Mouse (Mus musculus): ENCODE measurements at regions not wholly inside any gene's neighbourhood (a gene's known extent, or its start where the extent isn't known, plus 50 kb on each side); places are given as distances from the start of the nearest gene placed in this dataset.

DNA sequence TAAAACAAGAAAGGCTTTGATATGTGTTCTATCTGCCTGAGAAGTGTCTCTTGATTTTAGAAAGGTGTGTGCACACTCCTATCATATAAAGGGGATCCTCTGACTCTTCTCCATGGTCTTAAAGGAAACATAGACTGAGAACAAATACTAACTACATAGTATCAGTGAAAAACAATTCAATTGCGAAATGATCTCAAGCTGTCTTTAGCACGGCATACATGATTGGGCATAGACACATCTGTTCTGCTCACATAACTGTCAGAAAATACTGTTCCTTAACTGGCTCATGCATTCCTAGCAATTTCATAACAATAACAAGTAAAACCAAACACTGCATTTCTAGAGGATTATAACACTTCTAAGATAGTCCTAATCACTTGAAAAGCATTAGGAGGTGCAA is 95.5 kb upstream of the Kitl start:
- no peak for ATAC-seq (ENCODE audit: low FRiP score, low read depth)
- WGBS: 84% methylated on average over 2 of the region's 2 CpGs

DNA sequence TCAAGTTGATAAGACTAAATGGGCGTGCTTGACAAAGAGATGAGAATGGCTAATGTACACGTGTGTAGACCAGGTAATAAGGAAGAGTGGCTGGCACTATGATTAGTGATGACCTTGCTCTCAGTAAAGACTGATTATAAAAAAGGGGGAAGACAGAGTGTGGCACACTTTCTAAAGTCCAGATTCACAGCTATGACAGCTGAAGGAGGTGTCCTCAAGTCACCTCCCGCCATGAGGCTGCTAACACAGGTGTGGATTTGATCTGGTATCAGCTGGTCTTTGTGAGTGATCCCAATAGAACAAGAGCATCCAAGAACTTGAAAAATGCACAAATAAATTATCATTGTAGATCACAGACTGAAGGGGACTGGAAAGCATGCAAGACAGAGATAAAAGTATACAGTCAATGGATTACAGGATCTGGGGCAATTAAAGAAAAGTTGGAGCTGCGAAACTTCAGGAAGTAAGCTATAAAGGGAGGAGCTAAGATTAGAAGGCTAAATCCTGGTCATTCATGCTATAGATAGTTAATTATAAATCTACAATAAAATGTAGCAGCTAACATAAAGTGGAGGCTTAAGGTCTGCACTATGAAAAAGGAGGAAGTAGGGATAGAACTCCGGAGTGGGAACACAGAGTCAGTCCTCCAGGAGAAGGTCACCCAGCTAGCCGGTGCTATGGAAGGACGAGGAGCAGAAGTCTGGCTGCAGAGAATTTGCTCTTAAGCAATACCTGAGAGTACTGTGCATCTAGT is 96.7 kb upstream of the Kitl start:
- Histone ChIP-seq H3K4me1 (no peaks in the 10 kb centered on the region), H3K27me3 (no peaks in the 10 kb centered on the region), H3K27ac (no peak overlapping the region), H3K4me2 (replicated peaks) (no peak overlapping the region), H3K9ac (no peak overlapping the region), H3K9me3 (no peaks in the 10 kb centered on the region), H3K4me3 (no peak overlapping the region), H3K36me3 (no peaks in the 10 kb centered on the region)
- WGBS: 82% methylated on average over 7 of the region's 7 CpGs
- no peak for ATAC-seq (ENCODE audit: low FRiP score, low read depth)

More for the DNA sequence above, 95.5 kb upstream of the Kitl start:
- no peaks in the 10 kb centered on the region for H3K36me3 ChIP-seq
- H3K27me3 ChIP-seq: no peaks in the 10 kb centered on the region
- H3K4me2 ChIP-seq (replicated peaks): no peak overlapping the region
- H3K4me1 ChIP-seq: no peaks in the 10 kb centered on the region
- no peak overlapping the region for H3K4me3 ChIP-seq
- no peaks in the 10 kb centered on the region for H3K9me3 ChIP-seq
- no peak overlapping the region for H3K27ac ChIP-seq
- no peak overlapping the region for H3K9ac ChIP-seq

DNA sequence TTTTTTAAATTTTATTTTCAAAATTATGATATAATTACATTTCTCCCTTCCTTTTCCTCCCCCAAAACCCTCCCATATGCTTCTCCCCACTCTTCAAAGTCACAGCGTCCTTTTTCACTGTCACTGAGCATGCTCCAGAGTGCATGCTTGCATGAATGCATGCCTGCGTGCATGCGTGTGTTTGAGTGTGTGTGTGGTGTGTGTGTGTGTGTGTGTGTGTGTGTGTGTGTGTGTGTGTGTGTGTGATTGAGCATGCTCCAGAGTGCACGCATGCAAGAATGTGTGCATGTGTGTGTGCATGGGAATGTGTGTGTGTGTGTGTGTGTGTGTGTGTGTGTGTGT is 101.6 kb upstream of the Kitl start:
- Histone ChIP-seq H3K27ac (no peak overlapping the region), H3K4me2 (replicated peaks) (no peak overlapping the region), H3K4me1 (no peaks in the 10 kb centered on the region), H3K9me3 (no peaks in the 10 kb centered on the region), H3K4me3 (no peak overlapping the region), H3K36me3 (no peaks in the 10 kb centered on the region), H3K27me3 (no peaks in the 10 kb centered on the region), H3K9ac (no peak overlapping the region)
- no peak for ATAC-seq (ENCODE audit: low FRiP score, low read depth)
- 80% methylated on average over 4 of the region's 4 CpGs for WGBS

DNA sequence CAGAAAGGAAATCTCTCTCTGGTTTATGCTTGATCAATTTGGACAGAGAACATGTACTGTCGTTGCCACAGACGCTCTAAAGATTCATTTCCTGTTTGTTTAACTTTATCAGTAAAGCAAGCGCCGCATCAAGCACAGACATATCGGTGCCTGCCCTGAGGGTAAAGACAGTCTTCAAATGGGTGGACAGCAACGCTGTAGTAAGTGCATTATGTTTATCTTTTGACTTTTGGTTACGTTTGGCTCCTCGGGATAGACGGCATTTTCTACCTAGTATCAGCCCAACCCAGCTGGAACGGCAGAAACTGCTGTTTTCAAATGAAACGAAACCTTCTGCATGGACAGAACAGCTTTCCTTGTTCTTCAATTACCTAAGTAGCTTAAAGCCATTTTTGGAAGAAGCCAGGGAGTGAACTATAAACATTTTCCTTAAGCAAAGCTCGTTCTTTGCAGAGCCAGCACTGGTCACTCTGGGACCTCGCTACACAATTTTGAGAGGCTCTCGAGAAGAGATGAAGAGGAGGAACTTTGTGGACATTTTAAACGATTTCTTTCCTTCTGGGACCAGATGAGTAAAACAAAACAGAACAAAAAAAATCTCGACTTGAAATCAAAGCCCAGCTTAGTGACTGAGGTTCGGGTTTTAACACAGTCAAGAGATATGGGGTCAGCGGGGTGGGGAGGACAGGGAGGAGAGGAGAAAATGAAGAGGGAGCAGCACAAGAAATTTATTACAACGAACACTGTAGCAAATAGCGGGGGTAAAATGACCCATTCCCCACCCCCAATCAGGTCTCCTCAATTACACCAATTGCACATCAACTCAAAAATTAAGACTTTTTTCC is 102.2 kb upstream of the Kitl start:
- no peaks in the 10 kb centered on the region for H3K4me1 ChIP-seq
- no peaks in the 10 kb centered on the region for H3K9me3 ChIP-seq
- ATAC-seq (ENCODE audit: low FRiP score, low read depth): no peak
- H3K9ac ChIP-seq: no peak overlapping the region
- H3K4me3 ChIP-seq: peak overlapping the region; percentile 18
- no peaks in the 10 kb centered on the region for H3K27me3 ChIP-seq
- H3K4me2 ChIP-seq (replicated peaks): peak overlapping the region; percentile 46
- H3K36me3 ChIP-seq: no peaks in the 10 kb centered on the region
- H3K27ac ChIP-seq: no peak overlapping the region
- 43% methylated on average over 20 of the region's 20 CpGs for WGBS

- Histone ChIP-seq H3K9ac (no peak overlapping the region), H3K27me3 (no peaks in the 10 kb centered on the region), H3K4me1 (0 out of 2 replicates have a peak, but pooled peaks cover 6% of the 10 kb centered on the region), H3K9me3 (no peaks in the 10 kb centered on the region), H3K4me3 (no peak overlapping the region), H3K27ac (no peak overlapping the region), H3K4me2 (replicated peaks) (no peak overlapping the region), H3K36me3 (no peaks in the 10 kb centered on the region)
- ATAC-seq (ENCODE audit: low FRiP score, low read depth): no peak
- WGBS: 67% methylated on average over 4 of the region's 4 CpGs
These were observed 105.3 kb upstream of the Kitl start for GRCm38 (mm10) chr10:99910011-99910723.

GRCm38 (mm10) chr10:99908044-99908443 is 107.4 kb upstream of the Kitl start:
- Histone ChIP-seq H3K27me3 (no peaks in the 10 kb centered on the region), H3K36me3 (no peaks in the 10 kb centered on the region), H3K4me1 (0 out of 2 replicates have a peak, but pooled peaks cover 6% of the 10 kb centered on the region), H3K4me2 (replicated peaks) (no peak overlapping the region), H3K4me3 (no peak overlapping the region), H3K9ac (no peak overlapping the region), H3K27ac (no peak overlapping the region), H3K9me3 (no peaks in the 10 kb centered on the region)
- ATAC-seq (ENCODE audit: low FRiP score, low read depth): no peak
- WGBS: 86% methylated on average over 4 of the region's 4 CpGs

GRCm38 (mm10) chr10:99906778-99907435 is 108.5 kb upstream of the Kitl start:
- H3K4me1 ChIP-seq: 0 out of 2 replicates have a peak, but pooled peaks cover 6% of the 10 kb centered on the region
- no peak for ATAC-seq (ENCODE audit: low FRiP score, low read depth)
- H3K9me3 ChIP-seq: no peaks in the 10 kb centered on the region
- no peak overlapping the region for H3K9ac ChIP-seq
- no peaks in the 10 kb centered on the region for H3K27me3 ChIP-seq
- H3K4me2 ChIP-seq (replicated peaks): no peak overlapping the region
- no peak overlapping the region for H3K27ac ChIP-seq
- H3K4me3 ChIP-seq: no peak overlapping the region
- no peaks in the 10 kb centered on the region for H3K36me3 ChIP-seq
- WGBS: 62% methylated on average over 6 of the region's 6 CpGs

DNA sequence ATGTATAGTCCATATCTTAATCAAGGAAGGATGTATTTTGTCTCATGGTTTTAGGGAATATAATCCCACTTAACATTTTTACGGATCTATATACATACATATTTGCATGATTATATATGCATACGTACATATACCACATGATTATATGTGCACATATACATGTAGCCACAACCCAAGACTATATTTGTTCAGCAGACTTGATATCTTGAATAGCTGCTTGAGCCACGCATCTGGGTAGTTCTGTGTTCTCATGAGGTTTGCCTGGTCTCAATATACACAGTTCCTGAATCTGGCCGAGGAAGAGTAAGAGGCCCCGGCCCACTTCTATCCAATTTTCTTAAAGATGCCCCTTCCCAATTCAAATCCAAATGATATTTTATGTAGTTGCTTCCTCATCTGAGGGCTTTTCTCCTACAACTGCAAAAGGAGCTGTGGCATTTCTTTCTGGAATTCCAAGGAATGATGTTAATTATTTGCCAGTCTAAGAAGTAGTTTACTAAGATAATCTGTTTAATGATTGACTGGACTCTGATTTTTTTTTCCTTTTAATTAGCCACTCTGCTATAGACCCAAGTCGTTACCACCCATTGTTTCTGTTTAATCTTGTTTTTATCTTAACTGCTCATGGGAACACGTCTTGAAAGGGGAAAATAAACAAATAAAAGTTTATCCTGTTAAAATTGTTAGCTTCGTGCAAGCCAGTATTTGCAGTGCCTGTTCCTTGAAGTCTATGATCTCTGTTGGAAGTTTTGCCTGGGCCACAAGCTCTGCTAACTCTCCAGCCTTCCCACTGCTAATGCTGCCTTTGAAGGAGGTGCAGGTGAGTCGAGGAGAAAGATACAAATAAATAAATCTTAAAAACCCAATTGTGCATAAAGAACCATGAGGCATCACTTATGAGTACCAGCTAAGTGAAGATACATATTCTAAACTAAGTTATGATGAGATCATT is 112.9 kb upstream of the Kitl start:
- Histone ChIP-seq H3K9me3 (no peaks in the 10 kb centered on the region), H3K27me3 (no peaks in the 10 kb centered on the region), H3K4me1 (0 out of 2 replicates have a peak, but pooled peaks cover 6% of the 10 kb centered on the region), H3K4me2 (replicated peaks) (no peak overlapping the region), H3K4me3 (no peak overlapping the region), H3K9ac (no peak overlapping the region), H3K27ac (no peak overlapping the region), H3K36me3 (no peaks in the 10 kb centered on the region)
- WGBS: 62% methylated on average over 9 of the region's 9 CpGs
- ATAC-seq (ENCODE audit: low FRiP score, low read depth): no peak

DNA sequence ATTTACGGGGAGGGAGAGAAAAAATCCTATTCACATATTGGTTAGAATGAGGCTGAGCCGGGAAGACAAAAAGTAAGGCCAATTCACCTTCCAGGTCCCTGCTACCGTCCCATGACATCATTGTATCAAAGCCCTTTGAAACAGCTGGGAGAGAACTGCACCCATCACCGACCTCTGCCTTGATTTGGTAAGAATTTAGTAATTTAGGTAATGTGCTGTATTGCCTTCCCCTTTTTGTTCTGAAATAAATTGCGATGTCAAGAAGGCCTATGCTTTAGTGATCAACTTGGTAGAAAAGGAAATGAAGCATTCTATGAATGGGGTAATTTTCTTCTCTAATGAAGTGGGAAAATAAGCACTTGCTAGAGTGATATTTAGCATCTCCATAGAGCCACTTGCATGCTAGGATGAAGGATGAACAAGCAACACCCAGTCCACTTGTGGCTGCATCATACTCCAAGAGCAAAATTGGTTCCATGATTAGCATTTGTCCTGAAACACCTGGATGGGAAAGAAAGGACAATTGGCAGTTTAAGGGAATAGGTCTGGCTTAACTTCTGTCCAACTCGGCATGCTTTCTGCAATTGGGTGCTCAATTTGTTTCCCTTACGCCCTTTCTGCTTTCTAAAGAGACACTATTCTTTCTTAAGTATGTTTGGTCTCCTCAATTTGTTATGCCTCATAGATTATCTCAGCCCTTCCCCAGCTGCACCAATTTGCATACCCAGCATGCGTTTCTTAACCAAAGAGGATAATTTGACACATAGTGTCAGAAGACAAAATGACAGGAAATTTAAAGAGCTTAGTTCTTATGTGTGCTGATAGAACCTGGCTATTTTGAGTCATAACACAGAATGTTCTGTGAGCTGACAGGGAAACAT is 114.2 kb upstream of the Kitl start:
- WGBS: 83% methylated on average over 8 of the region's 8 CpGs

GRCm38 (mm10) chr10:99893999-99894398 is 121.4 kb upstream of the Kitl start:
- ATAC-seq (ENCODE audit: low FRiP score, low read depth): no peak
- Histone ChIP-seq H3K4me3 (no peak overlapping the region), H3K27me3 (no peaks in the 10 kb centered on the region), H3K4me2 (replicated peaks) (no peak overlapping the region), H3K9me3 (no peaks in the 10 kb centered on the region), H3K4me1 (no peaks in the 10 kb centered on the region), H3K9ac (no peak overlapping the region), H3K27ac (no peak overlapping the region), H3K36me3 (no peaks in the 10 kb centered on the region)
- 12% methylated on average over 3 of the region's 3 CpGs for whole genome bisulfite sequencing

More for the DNA sequence above, 114.2 kb upstream of the Kitl start:
- Histone ChIP-seq H3K36me3 (no peaks in the 10 kb centered on the region), H3K4me2 (replicated peaks) (no peak overlapping the region), H3K27me3 (no peaks in the 10 kb centered on the region), H3K4me1 (0 out of 2 replicates have a peak, but pooled peaks cover 6% of the 10 kb centered on the region), H3K4me3 (no peak overlapping the region), H3K27ac (no peak overlapping the region), H3K9me3 (no peaks in the 10 kb centered on the region), H3K9ac (no peak overlapping the region)
- ATAC-seq (ENCODE audit: low FRiP score, low read depth): no peak

Measured in limb, embryonic 13.5 days (tissue).